Mouse (Mus musculus) forebrain, postnatal 0 days (tissue): Measurements from ENCODE around the gene Matn4. TPM values are rescaled to one million over a fixed set of nuclear protein-coding genes. Genes with fewer than 3 reads are reported as not detected.
A peak's percentile ranks its signal among the peaks of the same experiment; 100 is the strongest.

Experiments used
- ATAC-seq: fragments of 200-750 bp; cut with Nextera tagmentation; 2 replicates; pipeline ENCODE4 v1.8.0; 2017; ENCODE audit warnings: mild to moderate bottlenecking, moderate library complexity
- DNase-seq: peaks from one replicate; pipeline ENCODE4 v3.0.0-alpha.2; 2015
- H3K27ac ChIP-seq: fragments of 300-500 bp; sonication (generic); 2 replicates; pipeline ENCODE4 v1.5.1; 2014; ENCODE audit warnings: low read depth, mild to moderate bottlenecking, antibody characterized with exemption, low read length, moderate library complexity, mixed read lengths
- H3K27me3 ChIP-seq: fragments of 300-500 bp; sonication (generic); 2 replicates; pipeline ENCODE4 v1.6.1; 2014; ENCODE audit warnings: mild to moderate bottlenecking, low read length, mixed read lengths; ENCODE audit not compliant: insufficient read depth
- H3K36me3 ChIP-seq: fragments of 300-500 bp; sonication (generic); 2 replicates; pipeline ENCODE4 v1.6.1; 2014; ENCODE audit warnings: mild to moderate bottlenecking, moderate library complexity; ENCODE audit not compliant: insufficient read depth
- H3K4me1 ChIP-seq: fragments of 300-500 bp; sonication (generic); 2 replicates; pipeline ENCODE4 v1.6.1; 2014; ENCODE audit warnings: antibody characterized with exemption; ENCODE audit not compliant: insufficient read depth
- H3K4me2 ChIP-seq: fragments of 300-500 bp; sonication (generic); 2 replicates; pipeline ENCODE4 v1.6.1; 2014; ENCODE audit warnings: low read depth, mild to moderate bottlenecking, moderate library complexity
- H3K4me3 ChIP-seq: fragments of 300-500 bp; sonication (generic); 2 replicates; pipeline ENCODE4 v1.5.1; 2014; ENCODE audit warnings: low read depth, low read length, mixed read lengths
- H3K9ac ChIP-seq: fragments of 300-500 bp; sonication (generic); 2 replicates; pipeline ENCODE4 v1.6.1; 2014; ENCODE audit warnings: mild to moderate bottlenecking
- H3K9me3 ChIP-seq: fragments of 300-500 bp; sonication (generic); 2 replicates; pipeline ENCODE4 v1.6.1; 2016; ENCODE audit warnings: low read length
- CTCF ChIP-seq: sonication (generic); IDR thresholded peaks from 2 replicates; pipeline ENCODE4 v1.5.1; 2016; ENCODE audit warnings: antibody characterized with exemption, control low read depth, low read depth
- WGBS: fragments of 180-500 bp; shearing (Covaris S2); extraction: QIAGEN DNeasy Blood & Tissue Kit; methylation state at CpG from one replicate; pipeline ENCODE4 v1.1.7; 2014; 5-methylcytosine and 5-hydroxymethylcytosine counted together
- polyA plus RNA-seq: library from polyadenylated mRNA; unstranded; fragments of >200 nt; fragmentation: Nextera tagmentation; extraction: Ambion mirVana; gene quantifications from 2 replicates; pipeline ENCODE4 v1.2.1, GENCODE M21; 2015
- total RNA-seq: library from RNA; depleted of rRNA; stranded (reverse); fragments of >200 nt; gene quantifications from 2 replicates; pipeline ENCODE4 v1.2.3, GENCODE M21; 2014; rRNA removed

Gene Matn4
- total RNA-seq (6.2 and 6.3 TPM in 2 replicates), polyA plus RNA-seq (3.3 and 7.1 TPM in 2 replicates)

GRCm38 (mm10) chr2:164405060-164405459 is at the start of gene Matn4:
Gene Matn4, minus strand, starts transcription at chr2:164405160.
- no peak for ATAC-seq
- 6% methylated on average over 9 of the region's 9 CpGs for WGBS
- peak within 1 kb of the TSS; percentile 31; the same call in 1 of the 2 replicates for H3K9ac ChIP-seq

DNA sequence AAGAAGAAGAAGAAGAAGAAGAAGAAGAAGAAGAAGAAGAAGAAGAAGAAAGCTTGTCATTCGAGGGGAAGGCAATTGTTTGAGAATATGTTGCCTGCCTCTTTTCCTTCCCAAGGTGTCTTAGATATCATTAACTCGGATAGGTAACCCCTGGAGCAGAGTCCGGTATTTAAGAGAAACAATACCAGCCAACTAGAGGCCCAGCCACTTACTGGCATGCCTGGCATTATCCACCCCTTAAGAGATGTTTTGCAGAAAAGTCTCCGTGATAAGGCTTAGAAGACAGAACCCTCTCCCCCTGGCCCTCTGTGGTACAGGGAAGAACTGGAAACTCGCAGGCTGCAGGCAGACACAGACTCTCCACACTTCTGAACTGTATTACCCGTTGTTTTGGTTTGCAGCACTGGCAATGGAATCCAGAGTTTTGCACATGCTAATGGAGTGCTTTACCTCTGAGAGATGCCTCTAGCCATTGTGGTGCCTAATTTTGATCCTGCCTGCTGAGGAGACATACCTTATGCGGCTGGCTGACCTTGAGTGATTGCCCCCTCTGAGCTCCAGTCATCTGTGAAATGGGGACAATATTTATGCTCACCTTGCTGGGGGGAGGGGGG is 49.0 kb upstream of the Matn4 start:
- Histone ChIP-seq H3K4me1 (no peaks in the 10 kb centered on the region), H3K4me3 (no peak overlapping the region), H3K4me2 (no peak overlapping the region), H3K36me3 (no peaks in the 10 kb centered on the region), H3K9ac (no peak overlapping the region), H3K27me3 (no peaks in the 10 kb centered on the region), H3K27ac (no peak overlapping the region), H3K9me3 (no peaks in the 10 kb centered on the region)
- TF ChIP-seq CTCF: no peak
- ATAC-seq (no peak), DNase-seq (no peak)
- 76% methylated on average over 7 of the region's 7 CpGs for WGBS

More at GRCm38 (mm10) chr2:164405060-164405459, at the start of gene Matn4:
- Histone ChIP-seq H3K27me3 (peaks cover 55% of the 10 kb centered on the region), H3K27ac (no peak within 1 kb of the TSS), H3K4me3 (peak within 1 kb of the TSS; percentile 9; the same call in 1 of the 2 replicates), H3K4me2 (peak within 1 kb of the TSS; percentile 39), H3K9me3 (no peaks in the 10 kb centered on the region), H3K36me3 (no peaks in the 10 kb centered on the region), H3K4me1 (peaks cover 3% of the 10 kb centered on the region; the same call in 1 of the 2 replicates)
- no peak for DNase-seq
- no peak for TF ChIP-seq CTCF

- H3K4me3 ChIP-seq: no peak overlapping the region
- no peak overlapping the region for H3K27ac ChIP-seq
- no peak overlapping the region for H3K9ac ChIP-seq
- no peaks in the 10 kb centered on the region for H3K27me3 ChIP-seq
- TF ChIP-seq CTCF: no peak
- no peaks in the 10 kb centered on the region for H3K4me1 ChIP-seq
- 84% methylated on average over 14 of the region's 14 CpGs for WGBS
- H3K36me3 ChIP-seq: no peaks in the 10 kb centered on the region
- DNase-seq: no peak
- no peak overlapping the region for H3K4me2 ChIP-seq
- no peaks in the 10 kb centered on the region for H3K9me3 ChIP-seq
- no peak for ATAC-seq
Observed at GRCm38 (mm10) chr2:164453047-164453757, 48.2 kb upstream of the Matn4 start.

DNA sequence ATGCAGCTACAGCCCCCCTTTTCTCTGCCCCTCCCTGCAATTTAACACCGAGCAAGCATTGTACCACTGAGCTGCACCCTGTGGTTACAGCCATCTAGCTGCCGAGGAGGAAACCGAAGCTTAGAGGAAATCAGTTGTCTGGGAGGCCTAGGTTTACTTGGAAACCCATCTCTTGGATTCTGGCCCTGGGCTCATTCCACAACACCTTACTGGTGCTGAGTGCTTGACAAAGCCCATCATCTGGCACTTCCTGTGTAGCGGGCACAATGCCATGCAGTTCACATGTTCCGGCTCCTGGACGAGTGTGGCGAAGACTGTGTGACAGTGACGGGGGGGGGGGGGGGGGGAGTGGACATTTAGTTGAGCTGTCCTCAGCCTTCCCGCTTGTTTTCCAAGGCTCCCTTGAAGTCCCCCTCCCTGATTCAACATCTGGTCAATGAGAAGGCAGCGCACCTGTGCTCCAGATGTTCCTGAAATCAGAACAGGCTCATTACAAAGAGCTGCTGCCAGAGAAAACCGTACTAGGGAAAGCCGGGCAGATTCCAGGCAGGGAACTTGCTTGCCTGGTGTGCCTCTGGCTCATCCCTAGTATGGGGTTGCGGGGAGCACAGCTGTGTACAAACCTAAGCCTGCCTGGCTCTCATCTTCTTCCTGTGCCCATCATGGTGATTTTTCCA is 47.2 kb upstream of the Matn4 start:
- Histone ChIP-seq H3K9me3 (no peaks in the 10 kb centered on the region), H3K9ac (no peak overlapping the region), H3K36me3 (no peaks in the 10 kb centered on the region), H3K27me3 (no peaks in the 10 kb centered on the region), H3K4me1 (no peaks in the 10 kb centered on the region), H3K27ac (no peak overlapping the region), H3K4me3 (no peak overlapping the region), H3K4me2 (no peak overlapping the region)
- DNase-seq (no peak), ATAC-seq (no peak)
- WGBS: 40% methylated on average over 13 of the region's 13 CpGs
- no peak for TF ChIP-seq CTCF

- 93% methylated on average over 14 of the region's 14 CpGs for WGBS
- Histone ChIP-seq H3K27me3 (no peaks in the 10 kb centered on the region), H3K9ac (no peak overlapping the region), H3K27ac (no peak overlapping the region), H3K4me1 (no peaks in the 10 kb centered on the region), H3K36me3 (no peaks in the 10 kb centered on the region), H3K4me3 (no peak overlapping the region), H3K9me3 (no peaks in the 10 kb centered on the region), H3K4me2 (no peak overlapping the region)
- TF ChIP-seq CTCF: no peak
- ATAC-seq: no peak
- DNase-seq: no peak
Observed at GRCm38 (mm10) chr2:164449341-164450042, 44.5 kb upstream of the Matn4 start.

DNA sequence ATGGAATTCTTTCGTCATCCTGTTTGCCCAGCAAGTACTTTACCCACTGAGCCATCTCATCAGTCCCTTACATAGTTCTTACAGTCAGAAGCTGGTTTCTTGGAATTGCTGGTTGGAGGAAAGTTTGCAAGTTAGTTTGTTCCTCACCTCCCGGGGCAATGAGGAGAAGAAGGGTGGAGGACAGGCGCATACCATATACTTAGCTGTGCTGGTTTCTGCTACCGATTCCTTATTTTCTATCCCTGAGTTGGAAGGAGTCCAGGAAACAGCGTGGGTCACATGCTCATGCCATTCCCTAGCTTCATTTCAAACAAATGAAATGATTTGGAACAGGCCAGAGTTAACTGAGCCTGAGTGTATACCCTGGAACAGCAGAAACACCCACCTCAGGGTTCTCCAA is 44.0 kb upstream of the Matn4 start:
- Histone ChIP-seq H3K4me1 (no peaks in the 10 kb centered on the region), H3K27ac (no peak overlapping the region), H3K9me3 (no peaks in the 10 kb centered on the region), H3K4me3 (no peak overlapping the region), H3K36me3 (no peaks in the 10 kb centered on the region), H3K27me3 (no peaks in the 10 kb centered on the region), H3K9ac (no peak overlapping the region), H3K4me2 (no peak overlapping the region)
- WGBS: 81% methylated on average over 5 of the region's 5 CpGs
- TF ChIP-seq CTCF: no peak
- ATAC-seq (no peak), DNase-seq (no peak)
